Mouse (Mus musculus) heart, adult 18-20 months (tissue): ENCODE measurements at regions not wholly inside any gene's neighbourhood (a gene's known extent, or its start where the extent isn't known, plus 50 kb on each side); places are given as distances from the start of the nearest gene placed in this dataset.
A peak's percentile ranks its signal among the peaks of the same experiment; 100 is the strongest.

Experiments used
- DNase-seq, 2 experiments: peaks; one replicate each; pipeline ENCODE4 v3.0.0; 2021 to 2022; ENCODE audit warnings: mixed read lengths in 1 of 2

GRCm38 (mm10) chr17:4199698-4200153 lies 503.7 kb upstream of the Nox3 start:
- DNase-seq, result peak; percentile 66 to 86

- DNase-seq, result no peak
Measured at GRCm38 (mm10) chr17:4201300-4201699, 505.2 kb upstream of the Nox3 start.

- no peak for DNase-seq
Measured at GRCm38 (mm10) chr17:4208142-4208925, 512.3 kb upstream of the Nox3 start.

GRCm38 (mm10) chr17:4209650-4210049 lies 513.6 kb upstream of the Nox3 start:
- DNase-seq, result peak in 1 of 2 experiments; percentile 43

GRCm38 (mm10) chr17:4212586-4212985 lies 516.5 kb upstream of the Nox3 start:
- no peak for DNase-seq

- no peak for DNase-seq
Measured at GRCm38 (mm10) chr17:4214970-4215369, 518.9 kb upstream of the Nox3 start.

- no peak for DNase-seq
Measured at GRCm38 (mm10) chr17:4216203-4216602, 520.1 kb upstream of the Nox3 start.

GRCm38 (mm10) chr17:4216750-4217149 lies 520.7 kb upstream of the Nox3 start:
- no peak for DNase-seq

GRCm38 (mm10) chr17:4220661-4221360 lies 524.8 kb upstream of the Nox3 start:
- peak; percentile 47 to 63 for DNase-seq

- DNase-seq, result no peak
Measured at GRCm38 (mm10) chr17:4227889-4228288, 531.8 kb upstream of the Nox3 start.

- DNase-seq, result no peak
Measured at GRCm38 (mm10) chr17:4229969-4230368, 533.9 kb upstream of the Nox3 start.

- no peak for DNase-seq
Measured at GRCm38 (mm10) chr17:4250476-4250875, 554.4 kb upstream of the Nox3 start.

GRCm38 (mm10) chr17:4265471-4265870 lies 569.4 kb upstream of the Nox3 start:
- no peak for DNase-seq

- no peak for DNase-seq
Measured at GRCm38 (mm10) chr17:4265946-4266345, 569.9 kb upstream of the Nox3 start.

GRCm38 (mm10) chr17:4266487-4266886 lies 570.4 kb upstream of the Nox3 start:
- no peak for DNase-seq

GRCm38 (mm10) chr17:4268380-4268779 lies 572.3 kb upstream of the Nox3 start:
- no peak for DNase-seq

GRCm38 (mm10) chr17:4272456-4272855 lies 576.4 kb upstream of the Nox3 start:
- no peak for DNase-seq

GRCm38 (mm10) chr17:4276722-4277121 lies 580.7 kb upstream of the Nox3 start:
- no peak for DNase-seq

- peak; percentile 16 to 43 for DNase-seq
Measured at GRCm38 (mm10) chr17:4278239-4278827, 582.3 kb upstream of the Nox3 start.

- DNase-seq, result no peak
Measured at GRCm38 (mm10) chr17:4281451-4281850, 585.4 kb upstream of the Nox3 start.

GRCm38 (mm10) chr17:4291418-4291817 lies 595.4 kb upstream of the Nox3 start:
- no peak for DNase-seq

- DNase-seq, result peak; percentile 45 to 57
Measured at GRCm38 (mm10) chr17:4296521-4297155, 600.6 kb upstream of the Nox3 start.

GRCm38 (mm10) chr17:4297156-4297535 lies 601.1 kb upstream of the Nox3 start:
- DNase-seq, result peak; percentile 18 to 28
